Mouse (Mus musculus) heart, embryonic 15.5 days (tissue): ENCODE measurements around the gene Cnih1. TPM values are rescaled to one million over a fixed set of nuclear protein-coding genes. Genes with fewer than 3 reads are reported as not detected.

Experiments
- polyA plus RNA-seq: library from polyadenylated mRNA; unstranded; fragments of >200 nt; fragmentation: Nextera tagmentation; extraction: Ambion mirVana; gene quantifications from 2 replicates; pipeline ENCODE4 v1.2.1, GENCODE M21; 2015

Gene Cnih1
- polyA plus RNA-seq, 1 experiment from 2014 or later, result 140 TPM

Other genes starting within 250 kb of the Cnih1 start
- gene Cdkn3, start 27.9 kb downstream of the Cnih1 start, polyA plus RNA-seq, result 44.8 and 51.0 TPM in 2 replicates
- gene Gmfb, start 33.8 kb upstream of the Cnih1 start, polyA plus RNA-seq, result 45.1 and 48.8 TPM in 2 replicates
- gene Cgrrf1, start 43.7 kb upstream of the Cnih1 start, polyA plus RNA-seq, result 24.0 and 26.6 TPM in 2 replicates
- gene Samd4, start 94.4 kb upstream of the Cnih1 start, polyA plus RNA-seq, result 15.3 and 17.6 TPM in 2 replicates